Mouse (Mus musculus): ENCODE data around the gene Pon2.
"Not testable (repeated sequence)": the region's sequence is repeated elsewhere in the genome, so short reads cannot be mapped to it uniquely, and the experiment has no call there.

GRCm38 (mm10) chr6:5336016-5336415 is 37.8 kb upstream of the Pon2 start:
- not testable (repeated sequence) for TF ChIP-seq POLR2A (IDR thresholded peaks at IDR 0.05; ENCODE audit: borderline replicate concordance, extremely low read depth, insufficient read depth, insufficient read length, poor library complexity, severe bottlenecking); CTCF (IDR thresholded peaks at IDR 0.05; ENCODE audit: borderline replicate concordance, extremely low read depth, insufficient read depth, insufficient read length)

Measured in brain, embryonic 14.5 days (tissue).